In genomic region chr17:84271566-84272202, GRCm38 (mm10) we compare ENCODE assay signal across 17 mouse cellular contexts.
DNase-seq lines count a peak whose midpoint lies in the region; ATAC-seq and TF ChIP-seq lines count a peak whose summit lies in the region.
"Had no signal": no experiment of that assay in that cellular context is flagged by ENCODE, and none has a peak within 500 bp of the region (broad histone marks: within the 10 kb centered on the region; RNA-seq: fewer than 3 reads in every experiment).

No protein-coding gene starts in this region.

- no peaks in the 10 kb centered on the region for H3K27me3 ChIP-seq in heart, embryonic 10.5 days (ENCODE audit: insufficient read depth, poor library complexity, severe bottlenecking)
- no peaks in the 10 kb centered on the region for H3K27me3 ChIP-seq in kidney, postnatal 0 days (ENCODE audit: insufficient read depth, low read length)
- no peaks in the 10 kb centered on the region for H3K27me3 ChIP-seq in stomach, embryonic 16.5 days (ENCODE audit: control insufficient read depth, insufficient read depth, low read length)
- H3K27me3 ChIP-seq: embryonic facial prominence, embryonic 15.5 days; heart, embryonic 12.5 days; limb, embryonic 13.5 days; liver, embryonic 13.5 days; midbrain, embryonic 12.5 days had no signal

- H3K9ac ChIP-seq in kidney, postnatal 0 days (ENCODE audit: low read depth, low read length): no peak overlapping the region
- H3K9ac ChIP-seq in stomach, embryonic 16.5 days (ENCODE audit: low read length): no peak overlapping the region
- H3K9ac ChIP-seq: embryonic facial prominence, embryonic 15.5 days; heart, embryonic 12.5 days; hindbrain, embryonic 14.5 days; limb, embryonic 13.5 days; liver, embryonic 13.5 days; midbrain, embryonic 12.5 days had no signal

- H3K4me2 ChIP-seq in kidney, postnatal 0 days (ENCODE audit: low read length): no peak overlapping the region
- H3K4me2 ChIP-seq in stomach, embryonic 16.5 days (ENCODE audit: low read depth, low read length): no peak overlapping the region
- H3K4me2 ChIP-seq: embryonic facial prominence, embryonic 15.5 days; heart, embryonic 12.5 days; hindbrain, embryonic 14.5 days; limb, embryonic 13.5 days; liver, embryonic 13.5 days; midbrain, embryonic 12.5 days had no signal

- no peak for DNase-seq in heart, embryonic 10.5 days (ENCODE audit: low spot score)
- DNase-seq in heart, postnatal 4 days: no peak
- DNase-seq in kidney, postnatal 0 days (ENCODE audit: low spot score): peak; percentile 64
- no peak for DNase-seq in kidney, adult 9 months
- DNase-seq in adrenal gland, postnatal 4 days (ENCODE audit: low spot score in 2 of 2): no peak
- DNase-seq: cerebellum, adult 11 months; cerebellum, adult 9-11 months; gastrocnemius, adult 2 months; liver, embryonic 13.5 days; lung, adult 2 months had no signal

- WGBS in heart, embryonic 10.5 days: 87% methylated on average over 6 of the region's 6 CpGs
- 64% methylated on average over 6 of the region's 6 CpGs for WGBS in kidney, postnatal 0 days
- 80% methylated on average over 6 of the region's 6 CpGs for WGBS in stomach, embryonic 16.5 days

- H3K27ac ChIP-seq in heart, embryonic 10.5 days: 0 out of 2 replicates have a peak overlapping the region, but pooled peaks have one; percentile 22
- peak overlapping the region; percentile 64 for H3K27ac ChIP-seq in kidney, postnatal 0 days
- peak overlapping the region; percentile 25; the same call in 1 of the 2 replicates for H3K27ac ChIP-seq in stomach, embryonic 16.5 days (ENCODE audit: low read length)
- H3K27ac ChIP-seq: gastrocnemius, adult 2 months; hindbrain, embryonic 14.5 days; liver, embryonic 13.5 days; midbrain, embryonic 12.5 days had no signal

- no peak for TF ChIP-seq CTCF in kidney, postnatal 0 days (IDR thresholded peaks at IDR 0.05; ENCODE audit: low read depth)

- H3K4me3 ChIP-seq in heart, embryonic 10.5 days: no peak overlapping the region
- H3K4me3 ChIP-seq in kidney, postnatal 0 days (replicated peaks; ENCODE audit: low read depth, low read length): no peak overlapping the region
- no peak overlapping the region for H3K4me3 ChIP-seq in stomach, embryonic 16.5 days (replicated peaks; ENCODE audit: low read length)
- H3K4me3 ChIP-seq: embryonic facial prominence, embryonic 15.5 days; gastrocnemius, adult 2 months; heart, embryonic 12.5 days; limb, embryonic 13.5 days; liver, embryonic 13.5 days; midbrain, embryonic 12.5 days had no signal

- H3K9me3 ChIP-seq in heart, embryonic 10.5 days: no peaks in the 10 kb centered on the region
- H3K9me3 ChIP-seq in kidney, postnatal 0 days (replicated peaks; ENCODE audit: low read length): no peaks in the 10 kb centered on the region
- no peaks in the 10 kb centered on the region for H3K9me3 ChIP-seq in stomach, embryonic 16.5 days (replicated peaks; ENCODE audit: control insufficient read depth, low read length)
- H3K9me3 ChIP-seq: embryonic facial prominence, embryonic 15.5 days; heart, embryonic 12.5 days; limb, embryonic 13.5 days; liver, embryonic 13.5 days; midbrain, embryonic 12.5 days had no signal

- peaks cover 50% of the 10 kb centered on the region for H3K4me1 ChIP-seq in heart, embryonic 10.5 days
- peaks cover 15% of the 10 kb centered on the region for H3K4me1 ChIP-seq in kidney, postnatal 0 days (replicated peaks; ENCODE audit: insufficient read depth, low read length)
- H3K4me1 ChIP-seq in stomach, embryonic 16.5 days (ENCODE audit: control insufficient read depth, insufficient read depth, low read length): peaks cover 46% of the 10 kb centered on the region

- peaks cover 5% of the 10 kb centered on the region; the same call in 1 of the 2 replicates for H3K36me3 ChIP-seq in heart, embryonic 10.5 days
- no peaks in the 10 kb centered on the region for H3K36me3 ChIP-seq in kidney, postnatal 0 days (ENCODE audit: insufficient read depth, low read length)
- H3K36me3 ChIP-seq in stomach, embryonic 16.5 days (ENCODE audit: control insufficient read depth, insufficient read depth, low read length): no peaks in the 10 kb centered on the region
- H3K36me3 ChIP-seq: embryonic facial prominence, embryonic 15.5 days; heart, embryonic 12.5 days had no signal

- ATAC-seq in kidney, postnatal 0 days (replicated peaks; ENCODE audit: low FRiP score, low read depth): no peak
- ATAC-seq in granulocyte monocyte progenitor cell, adult 5-6 weeks (replicated peaks; ENCODE audit: poor library complexity, severe bottlenecking): peak; percentile 13; the same call in 1 of the 2 replicates
- ATAC-seq in stomach, embryonic 16.5 days (ENCODE audit: insufficient read depth, low FRiP score): no peak
